Mouse (Mus musculus) thymus, adult 2 months (tissue): Measurements from ENCODE around the gene Pitpnb.

ENCODE experiments used
- CTCF ChIP-seq: fragments of 200-500 bp; IDR thresholded peaks from 2 replicates; pipeline ENCODE4 v1.5.1; 2012; ENCODE audit warnings: mild to moderate bottlenecking, control low read depth, low read length, moderate library complexity, borderline replicate concordance; ENCODE audit not compliant: control insufficient read depth, poor library complexity, insufficient read depth; ENCODE audit errors: extremely low read depth
- POLR2A ChIP-seq: fragments of 200-500 bp; IDR thresholded peaks from 2 replicates; pipeline ENCODE4 v1.6.1; 2012; ENCODE audit warnings: mild to moderate bottlenecking, low read length, control low read depth, moderate library complexity; ENCODE audit not compliant: control insufficient read depth, poor library complexity, insufficient read depth; ENCODE audit errors: extremely low read depth

DNA sequence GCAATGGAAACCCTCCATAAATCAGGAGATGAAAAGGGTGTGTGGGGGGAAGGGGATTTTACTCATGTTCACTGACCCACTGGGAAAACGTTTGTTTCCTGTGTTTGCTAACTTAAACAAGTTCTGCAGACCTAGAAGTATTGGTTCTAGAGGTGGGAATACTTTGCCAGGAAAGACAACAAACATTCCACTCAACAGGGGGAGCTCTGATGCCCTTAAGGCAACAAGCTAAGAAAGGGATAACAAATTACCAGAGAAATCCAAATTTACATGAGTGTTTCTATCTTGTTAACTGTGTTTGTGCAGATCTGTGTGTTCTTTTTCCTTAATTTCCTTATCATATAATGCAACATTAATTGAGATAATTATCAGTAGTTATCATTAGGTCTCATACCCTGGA, 4.8 kb upstream of the Pitpnb start:
- TF ChIP-seq CTCF = no peak
- no peak for TF ChIP-seq POLR2A
